Mouse (Mus musculus): Measurements from ENCODE around the gene Irf3.

Gene Irf3

GRCm38 (mm10) chr7:44974383-44975116, 22.9 kb upstream of the Irf3 start, which contains the start of gene Cpt1c:
TSS of gene Cpt1c (minus strand) at chr7:44974851.
- DNase-seq (ENCODE audit: low spot score), result peak; percentile 85

GRCm38 (mm10) chr7:44975117-44975419, 22.4 kb upstream of the Irf3 start:
- DNase-seq (ENCODE audit: low spot score), result no peak

GRCm38 (mm10) chr7:44978300-44978699, 19.1 kb upstream of the Irf3 start:
- DNase-seq (ENCODE audit: low spot score), result no peak

GRCm38 (mm10) chr7:44981539-44981938, 15.9 kb upstream of the Irf3 start:
- no peak for DNase-seq (ENCODE audit: low spot score)

- peak; percentile 74 for DNase-seq (ENCODE audit: low spot score)
Measured at GRCm38 (mm10) chr7:44983085-44983484, 14.4 kb upstream of the Irf3 start.

GRCm38 (mm10) chr7:44983944-44984832, 13.3 kb upstream of the Irf3 start:
- DNase-seq (ENCODE audit: low spot score), result no peak

- DNase-seq (ENCODE audit: low spot score), result no peak
Measured at GRCm38 (mm10) chr7:44984833-44985164, 12.6 kb upstream of the Irf3 start.

GRCm38 (mm10) chr7:44985595-44986191, 11.8 kb upstream of the Irf3 start:
- peak; percentile 83 for DNase-seq (ENCODE audit: low spot score)

- peak; percentile 99 for DNase-seq (ENCODE audit: low spot score)
Measured at GRCm38 (mm10) chr7:44986192-44986878, 11.1 kb upstream of the Irf3 start, which contains the start of gene Prmt1. TSS of gene Prmt1 (minus strand) at chr7:44986568.

GRCm38 (mm10) chr7:44986879-44987718, 10.3 kb upstream of the Irf3 start:
- no peak for DNase-seq (ENCODE audit: low spot score)

- no peak for DNase-seq (ENCODE audit: low spot score)
Measured at GRCm38 (mm10) chr7:44996672-44997071, 776 bp upstream of the Irf3 start.

GRCm38 (mm10) chr7:44997940-44998428, 536 bp downstream of the Irf3 start:
- no peak for DNase-seq (ENCODE audit: low spot score)

- DNase-seq (ENCODE audit: low spot score), result no peak
Measured at GRCm38 (mm10) chr7:44998501-44998955, 1.1 kb downstream of the Irf3 start, which contains the start of gene Bcl2l12. TSS of gene Bcl2l12 (minus strand) at chr7:44998712.

GRCm38 (mm10) chr7:44999753-45000152, 2.3 kb downstream of the Irf3 start:
- DNase-seq (ENCODE audit: low spot score), result no peak

GRCm38 (mm10) chr7:45000539-45001114, 3.2 kb downstream of the Irf3 start:
- DNase-seq (ENCODE audit: low spot score), result no peak

GRCm38 (mm10) chr7:45002440-45002839, 5.0 kb downstream of the Irf3 start:
- DNase-seq (ENCODE audit: low spot score), result no peak

- DNase-seq (ENCODE audit: low spot score), result no peak
Measured at GRCm38 (mm10) chr7:45004546-45004945, 7.1 kb downstream of the Irf3 start.

GRCm38 (mm10) chr7:45005321-45005992, 8.0 kb downstream of the Irf3 start:
- no peak for DNase-seq (ENCODE audit: low spot score)

GRCm38 (mm10) chr7:45006503-45006902, 9.1 kb downstream of the Irf3 start:
- DNase-seq (ENCODE audit: low spot score), result no peak

GRCm38 (mm10) chr7:45007141-45007540, 9.7 kb downstream of the Irf3 start:
- no peak for DNase-seq (ENCODE audit: low spot score)

Measured in testis, postnatal 14 days (tissue).